In the genomic region with DNA sequence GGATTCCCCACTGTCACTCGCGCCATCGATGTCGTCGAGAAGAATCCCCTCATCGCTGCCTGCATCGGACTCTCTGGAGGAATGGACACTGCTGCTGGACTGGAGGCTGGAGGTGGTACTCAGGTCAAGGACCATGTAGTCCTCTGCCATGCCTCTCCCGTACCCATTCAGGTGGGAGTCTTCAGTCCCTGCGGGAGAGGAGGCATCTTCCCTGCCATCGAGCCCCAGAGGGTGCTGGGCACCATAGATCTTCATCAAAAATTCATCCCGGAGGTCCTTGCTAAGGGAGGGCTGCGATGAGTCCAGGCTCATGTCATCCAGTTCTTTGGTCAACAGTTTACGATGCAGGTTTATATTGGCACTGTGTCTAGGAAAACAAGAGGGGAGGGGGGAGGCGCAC, we compare ENCODE assay signal across 28 mouse cellular contexts.
"Had no signal": no experiment of that assay in that cellular context is flagged by ENCODE, and none has a peak within 500 bp of the region (broad histone marks: within the 10 kb centered on the region; RNA-seq: fewer than 3 reads in every experiment).

No protein-coding gene starts in this region.

- H3K4me2 ChIP-seq: heart, embryonic 11.5 days; heart, embryonic 13.5 days; heart, embryonic 15.5 days; hindbrain, embryonic 13.5 days; hindbrain, embryonic 15.5 days; kidney, embryonic 15.5 days; limb, embryonic 12.5 days; liver, embryonic 11.5 days; liver, embryonic 13.5 days; liver, embryonic 15.5 days had no signal

- H3K9me3 ChIP-seq: heart, embryonic 13.5 days; heart, embryonic 15.5 days; hindbrain, embryonic 13.5 days; hindbrain, embryonic 15.5 days; kidney, embryonic 15.5 days; limb, embryonic 10.5 days; limb, embryonic 12.5 days; liver, embryonic 13.5 days; liver, embryonic 15.5 days had no signal

- H3K36me3 ChIP-seq: heart, embryonic 13.5 days; heart, embryonic 15.5 days; hindbrain, embryonic 13.5 days; hindbrain, embryonic 15.5 days; kidney, embryonic 15.5 days; limb, embryonic 10.5 days; liver, embryonic 13.5 days; liver, embryonic 15.5 days had no signal

- DNase-seq: gastrocnemius, postnatal 14 days; gastrocnemius, postnatal 36 days; heart, adult 18-20 months; heart, postnatal 14 days; heart, postnatal 36 days; kidney, adult 11 months; kidney, adult 2 months; kidney, adult 9 months; kidney, postnatal 14 days; kidney, postnatal 36 days; layer of hippocampus, adult 9-11 months; layer of hippocampus, postnatal 36 days; liver; liver, embryonic 13.5 days had no signal

- H3K4me1 ChIP-seq: hindbrain, embryonic 15.5 days; kidney, embryonic 15.5 days; liver, embryonic 13.5 days; liver, embryonic 15.5 days had no signal

- ATAC-seq: hindbrain, postnatal 0 days; intestine, embryonic 16.5 days had no signal

- H3K4me3 ChIP-seq: heart, embryonic 13.5 days; heart, embryonic 15.5 days; hindbrain, embryonic 13.5 days; hindbrain, embryonic 15.5 days; kidney, embryonic 15.5 days; left cerebral cortex, adult 2 months; limb, embryonic 10.5 days; limb, embryonic 12.5 days; liver, embryonic 13.5 days; liver, embryonic 15.5 days had no signal

- H3K9ac ChIP-seq: heart, embryonic 13.5 days; heart, embryonic 15.5 days; hindbrain, embryonic 13.5 days; hindbrain, embryonic 15.5 days; kidney, embryonic 15.5 days; limb, embryonic 12.5 days; liver, embryonic 13.5 days; liver, embryonic 15.5 days had no signal

- H3K27me3 ChIP-seq: hindbrain, embryonic 15.5 days; kidney, embryonic 15.5 days; limb, embryonic 12.5 days; liver, embryonic 13.5 days; liver, embryonic 15.5 days had no signal

- H3K27ac ChIP-seq: heart, embryonic 13.5 days; heart, embryonic 15.5 days; hindbrain, embryonic 13.5 days; hindbrain, embryonic 15.5 days; hindbrain, postnatal 0 days; kidney, embryonic 15.5 days; kidney, postnatal 0 days; left cerebral cortex, adult 2 months; limb, embryonic 10.5 days; limb, embryonic 12.5 days; liver, embryonic 13.5 days; liver, embryonic 15.5 days had no signal
